Mouse (Mus musculus): ENCODE measurements around the gene Ngrn. TPM values are rescaled to one million over a fixed set of nuclear protein-coding genes. Genes with fewer than 3 reads are reported as not detected.

The Ngrn gene
- 20.0 TPM for total RNA-seq (2023)

DNA sequence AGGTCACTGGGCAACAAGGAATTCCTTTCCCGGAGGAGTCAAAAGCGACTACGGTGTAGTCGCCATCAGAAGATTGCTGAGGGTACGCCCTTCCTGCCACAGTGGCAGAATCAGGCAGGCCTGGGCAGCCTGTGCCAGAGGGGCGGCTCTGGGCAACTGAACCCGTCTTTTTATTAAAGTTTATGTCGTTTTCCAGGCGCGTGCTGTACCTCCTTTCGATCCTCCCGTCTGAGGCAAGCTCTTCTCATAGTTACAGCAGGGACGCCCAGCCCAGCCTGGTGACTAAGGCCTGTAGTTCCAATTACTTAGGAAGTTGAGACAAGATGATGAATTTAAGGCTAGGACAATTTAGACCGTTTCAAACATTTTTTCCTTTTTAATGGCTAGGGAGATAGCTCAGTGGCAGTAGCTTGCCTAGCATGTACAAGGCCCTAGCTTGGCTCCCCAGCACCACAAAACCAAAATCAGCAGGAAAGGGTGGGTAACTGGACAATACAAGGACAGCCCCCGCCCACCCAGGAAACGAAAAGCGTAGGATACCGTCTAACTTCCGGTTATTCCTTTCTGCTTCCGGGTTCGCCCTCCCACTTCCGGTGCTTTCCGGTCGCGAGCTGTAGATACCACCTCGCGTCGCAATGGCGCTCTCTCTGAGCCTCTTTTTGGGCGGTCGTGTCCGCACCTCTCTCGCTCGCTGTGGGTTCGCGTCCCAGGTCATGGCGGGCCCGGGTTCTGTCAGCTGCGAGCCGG lies at the start of gene Ngrn:
Gene Ngrn (plus strand): TSS at position 591 of the 747 bp plus-strand sequence.

DNA sequence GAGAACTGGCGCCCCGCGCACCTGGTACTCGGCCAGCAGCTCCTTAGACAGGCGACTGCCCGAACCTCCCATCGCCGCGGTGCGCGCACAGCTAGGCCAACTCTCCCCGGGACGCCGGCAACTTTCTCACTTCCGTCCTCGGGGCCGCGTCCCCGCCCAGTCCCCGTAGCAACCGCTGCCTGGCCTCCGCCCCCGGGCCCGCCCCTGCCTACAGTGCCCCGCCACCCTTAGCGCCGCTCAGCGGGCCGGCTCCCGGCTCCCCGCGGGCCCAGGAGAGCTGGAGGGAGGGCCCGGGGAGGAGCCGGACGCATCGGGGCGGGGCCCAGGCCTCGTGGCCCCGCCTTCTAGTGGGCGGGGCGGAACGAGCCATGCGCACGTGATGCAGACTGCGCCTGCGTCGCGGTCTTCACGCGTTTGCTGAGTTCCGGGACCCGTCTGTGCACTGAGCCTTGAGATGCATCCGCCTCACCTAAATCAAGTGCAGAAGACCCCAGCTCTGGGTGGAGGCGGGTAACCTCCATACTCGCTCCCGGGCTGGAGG lies 28.5 kb upstream of the Ngrn start, which contains the start of the genes Cib1 and Gdpgp1:
Gene Cib1 (minus strand): TSS at position 325 of the 541 bp plus-strand sequence.
Gene Gdpgp1 (plus strand): TSS at position 377 of the 541 bp plus-strand sequence.

DNA sequence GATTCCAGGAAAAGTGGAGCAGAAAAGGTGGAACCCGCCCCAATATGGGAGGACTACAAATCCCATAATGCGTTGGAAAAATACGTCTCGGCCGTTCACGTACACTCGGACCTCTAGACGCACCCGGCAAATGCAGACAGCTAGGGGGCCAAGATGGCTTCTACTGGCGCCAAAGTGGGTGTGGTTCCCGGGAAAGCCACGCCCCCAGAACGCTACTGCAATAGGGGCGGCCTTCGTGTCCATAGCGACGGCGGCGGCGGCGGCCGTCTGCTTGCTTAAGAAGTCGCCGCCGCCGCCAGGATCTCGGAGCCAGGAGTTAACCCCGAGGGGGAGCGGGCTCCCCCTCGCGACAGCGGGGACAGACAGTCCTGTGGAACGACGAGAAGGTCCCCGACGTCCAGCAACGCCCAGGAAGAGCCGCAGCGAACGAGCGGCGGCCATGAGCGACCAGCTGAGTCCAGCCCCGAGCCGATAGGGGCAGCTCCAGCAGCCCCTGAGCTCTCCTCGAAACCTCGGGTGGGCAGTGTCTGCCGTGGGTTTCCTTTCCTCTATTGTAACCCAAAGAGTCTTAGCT lies 14.8 kb upstream of the Ngrn start, which contains the start of gene Ttll13:
Gene Ttll13 (plus strand): TSS at position 229 of the 574 bp plus-strand sequence.

DNA sequence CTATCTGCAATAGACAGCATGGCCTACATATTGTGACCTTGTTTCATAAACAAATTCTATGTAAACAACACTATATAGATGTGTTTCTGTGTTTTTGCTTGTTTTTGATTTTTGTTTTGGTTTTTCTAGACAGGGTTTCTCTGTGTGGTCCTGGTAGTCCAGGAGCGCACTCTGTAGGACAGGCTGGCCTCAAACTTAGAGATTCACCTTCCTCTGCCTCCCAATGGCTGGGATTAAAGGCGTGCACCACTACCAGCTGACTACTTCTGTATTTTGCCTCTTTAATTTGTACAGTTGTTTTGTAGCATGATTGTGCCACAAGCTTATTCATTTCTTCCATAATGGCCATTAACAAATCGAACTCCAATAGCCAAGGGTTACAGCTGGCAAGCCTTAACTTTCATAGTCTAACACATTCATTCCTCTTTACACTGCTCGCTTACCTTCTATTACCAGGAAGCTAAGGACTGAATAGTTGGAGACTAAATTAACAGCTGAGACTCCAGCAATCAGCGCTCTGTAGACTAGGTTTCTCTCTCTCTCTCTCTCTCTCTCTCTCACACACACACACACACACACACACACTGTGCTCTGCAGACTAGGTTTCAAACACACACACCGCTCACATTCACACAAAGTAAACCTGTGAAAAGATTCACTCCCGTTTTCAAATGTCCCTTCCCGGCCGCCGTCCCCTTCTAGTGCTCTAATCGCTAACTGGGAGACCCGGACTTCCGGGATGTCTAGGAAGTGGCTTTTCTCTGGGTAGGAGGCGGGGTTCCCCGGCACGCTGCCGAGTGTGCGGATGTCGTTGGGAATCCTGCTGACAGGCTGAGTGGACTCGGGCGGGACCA lies 8.1 kb downstream of the Ngrn start, which contains the start of gene Vps33b:
Gene Vps33b (plus strand): TSS at position 753 of the 854 bp plus-strand sequence.

DNA sequence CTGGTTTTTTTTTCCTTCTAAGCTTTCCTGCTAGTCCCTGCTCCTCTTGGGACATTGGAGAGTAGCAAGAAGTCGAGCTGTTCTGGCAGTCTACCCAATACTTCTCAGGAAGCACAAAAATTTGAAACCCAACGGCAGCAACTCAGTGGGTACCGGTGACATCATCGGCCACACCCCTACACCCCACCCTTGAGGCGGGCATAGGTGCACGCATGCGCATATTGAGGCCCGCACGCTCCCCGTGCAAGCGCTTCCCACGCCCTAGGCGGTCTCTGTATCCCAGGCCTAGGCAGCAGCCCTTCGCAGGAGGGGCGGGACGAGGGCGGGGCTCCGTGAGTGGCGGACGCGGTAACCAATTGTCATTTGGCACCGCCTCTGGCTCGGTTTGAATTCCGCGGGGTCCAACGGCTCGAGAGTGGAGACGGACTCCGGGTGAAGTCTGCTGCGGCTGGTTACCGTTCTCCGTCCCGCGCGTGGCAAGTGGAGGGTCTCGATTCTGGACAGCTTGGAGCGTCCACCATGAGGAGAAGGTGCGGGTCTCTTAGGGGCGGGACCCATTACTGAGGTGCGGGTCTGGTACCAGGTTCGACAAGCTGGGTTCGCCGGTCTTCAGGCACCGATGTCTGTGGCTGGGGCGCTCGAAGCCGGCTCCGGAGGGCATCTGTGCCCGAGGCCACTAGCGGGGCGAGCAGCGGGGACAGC lies 33.2 kb downstream of the Ngrn start, which contains the start of gene Prc1:
Gene Prc1 (plus strand): TSS at position 389 of the 702 bp plus-strand sequence.

Other genes with a start within 250 kb of the Ngrn start
- gene Zfp710, start 236.4 kb upstream of the Ngrn start, total RNA-seq (2023): 38.0 TPM
- 39.0 TPM for gene Idh2, start 145.8 kb upstream of the Ngrn start, total RNA-seq (2023)
- 49.6 TPM for gene Sema4b, start 74.4 kb upstream of the Ngrn start, total RNA-seq (2023)
- 38.5 TPM for gene Cib1, start 28.4 kb upstream of the Ngrn start, total RNA-seq (2023)
- gene Gdpgp1, start 28.4 kb upstream of the Ngrn start, total RNA-seq (2023): 5.6 TPM
- 0.92 TPM for gene Ttll13, start 14.8 kb upstream of the Ngrn start, total RNA-seq (2023)
- 34.5 TPM for gene Vps33b, start 8.4 kb downstream of the Ngrn start, total RNA-seq (2023)
- gene Prc1, start 33.2 kb downstream of the Ngrn start, total RNA-seq (2023): 4.0 TPM
- 26.3 TPM for gene Rccd1, start 63.2 kb downstream of the Ngrn start, total RNA-seq (2023)
- 162 TPM for gene Unc45a, start 79.8 kb downstream of the Ngrn start, total RNA-seq (2023)
- gene Hddc3, start 81.9 kb downstream of the Ngrn start, total RNA-seq (2023): 12.5 TPM
- 110 TPM for gene Man2a2, start 110.2 kb downstream of the Ngrn start, total RNA-seq (2023)
- 12.8 TPM for gene Fes, start 126.7 kb downstream of the Ngrn start, total RNA-seq (2023)
- gene Furin, start 144.2 kb downstream of the Ngrn start, total RNA-seq (2023): 73.6 TPM

Measured in CD4-positive naive resting alpha-beta T cell, adult 57 days (primary cell).